Mouse (Mus musculus) layer of hippocampus, postnatal 14 days (tissue): ENCODE results near the gene Zbp1. TPM values are rescaled to one million over a fixed set of nuclear protein-coding genes. Genes with fewer than 3 reads are reported as not detected.

Experiments used
- DNase-seq, 2 experiments: peaks; one replicate each; pipeline ENCODE4 v3.0.0; 2021 to 2022; ENCODE audit warnings: low spot score in 2 of 2, mixed read lengths in 1 of 2
- long read RNA-seq, 2 experiments: library from polyadenylated mRNA; stranded (forward); transcript quantifications; one replicate each; pipeline ENCODE4 v2.0.0; 2021
- total RNA-seq, 2 experiments: library from RNA; stranded (reverse); gene quantifications; 2 replicates each; pipeline ENCODE4 v1.2.3; 2021

Gene Zbp1
- not detected for total RNA-seq
- long read RNA-seq, experiment 1 = 0 reads
- long read RNA-seq, experiment 2 = 0 reads

DNA sequence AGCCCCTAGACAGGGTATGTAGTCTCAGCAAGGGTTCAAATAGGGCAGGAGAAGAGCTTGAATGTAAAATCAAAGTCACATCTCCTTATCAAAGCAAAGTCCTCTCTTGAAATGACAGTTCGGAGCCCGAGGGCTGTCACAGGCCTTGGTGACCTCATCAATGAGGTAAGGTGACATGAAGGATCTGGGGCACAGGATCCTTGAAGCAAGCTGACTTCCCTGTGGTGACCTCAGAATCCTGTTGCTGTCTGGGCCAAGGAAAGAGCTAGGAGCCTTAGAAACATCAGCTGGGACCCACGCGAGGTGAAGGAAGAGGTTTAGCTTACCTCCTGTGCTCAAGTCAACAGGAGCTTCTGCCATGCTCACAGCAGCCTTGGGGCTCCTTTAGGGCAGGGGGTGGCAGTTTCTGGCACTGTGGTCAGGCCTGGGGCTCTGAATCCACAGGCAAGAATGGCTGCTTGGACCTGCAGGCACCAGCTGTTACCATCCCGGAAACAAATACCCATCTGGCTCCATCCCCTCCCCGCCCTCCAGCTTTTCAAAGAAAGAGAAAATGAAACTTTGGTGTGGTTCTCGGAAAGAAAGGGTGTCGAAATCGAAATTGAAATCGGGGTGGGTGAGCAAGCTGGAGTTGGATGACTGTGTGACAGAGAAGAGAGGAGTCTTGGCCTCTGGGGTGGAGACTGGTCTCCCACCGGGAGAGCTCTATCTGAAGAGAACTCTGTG, at the start of gene Zbp1:
TSS of gene Zbp1 (minus strand) at position 508 of the 726 bp plus-strand sequence.
- no peak for DNase-seq

DNA sequence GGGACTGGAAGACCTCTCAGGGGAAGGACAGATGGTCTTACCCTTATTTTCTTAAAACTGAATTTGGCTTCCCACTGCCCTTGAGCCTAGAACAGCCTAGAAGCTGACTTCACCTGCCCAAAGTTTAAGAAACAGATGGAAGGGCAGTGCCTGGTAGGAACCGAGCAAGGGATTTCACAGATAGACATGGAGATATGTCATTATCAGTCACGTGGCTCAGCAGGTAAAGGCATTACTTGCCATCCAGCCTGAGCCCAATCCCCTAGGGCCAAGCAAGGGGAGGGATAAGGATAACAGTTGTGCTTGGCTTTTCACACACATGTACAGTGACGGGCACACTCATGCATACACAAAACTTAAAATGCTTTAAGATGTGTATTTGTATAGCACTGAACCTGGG, 48.8 kb upstream of the Zbp1 start:
- no peak for DNase-seq

GRCm38 (mm10) chr2:173266349-173267112, 47.8 kb upstream of the Zbp1 start:
- no peak for DNase-seq

- no peak for DNase-seq
Measured at GRCm38 (mm10) chr2:173265468-173266265, 46.9 kb upstream of the Zbp1 start.

DNA sequence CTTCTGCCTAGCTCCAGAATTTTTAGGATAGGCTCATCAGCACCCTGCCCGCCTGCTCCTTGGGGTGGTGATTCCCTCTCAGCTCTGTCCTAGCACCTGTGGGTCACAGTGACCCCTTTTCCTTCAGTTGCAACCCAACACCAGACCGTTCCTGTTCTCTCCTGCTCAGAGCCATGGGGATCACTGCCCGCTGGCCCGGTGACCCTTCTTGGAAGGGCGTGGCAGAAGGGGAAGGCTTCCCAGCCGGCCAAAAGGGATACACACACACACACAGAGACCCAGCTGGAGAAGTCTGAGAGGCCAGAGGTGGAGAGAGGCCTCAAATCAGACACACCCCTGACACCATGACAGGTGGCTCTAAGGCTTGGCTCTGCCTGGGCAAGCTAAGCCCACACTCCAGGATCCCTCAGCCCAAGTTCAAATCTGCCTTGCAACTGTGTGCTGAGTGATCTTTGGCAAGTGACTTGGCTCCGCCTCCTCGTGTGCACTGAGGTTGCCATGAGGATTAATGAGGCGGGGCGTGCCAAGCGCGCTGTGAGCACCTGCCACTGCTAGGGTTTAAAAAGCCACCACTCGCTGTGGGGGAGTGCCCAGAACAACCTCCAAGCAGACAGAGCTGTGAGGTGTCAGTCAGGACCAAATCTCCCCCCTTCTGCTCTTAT, 45.9 kb upstream of the Zbp1 start:
- peak in 1 of 2 experiments; percentile 63 for DNase-seq

DNA sequence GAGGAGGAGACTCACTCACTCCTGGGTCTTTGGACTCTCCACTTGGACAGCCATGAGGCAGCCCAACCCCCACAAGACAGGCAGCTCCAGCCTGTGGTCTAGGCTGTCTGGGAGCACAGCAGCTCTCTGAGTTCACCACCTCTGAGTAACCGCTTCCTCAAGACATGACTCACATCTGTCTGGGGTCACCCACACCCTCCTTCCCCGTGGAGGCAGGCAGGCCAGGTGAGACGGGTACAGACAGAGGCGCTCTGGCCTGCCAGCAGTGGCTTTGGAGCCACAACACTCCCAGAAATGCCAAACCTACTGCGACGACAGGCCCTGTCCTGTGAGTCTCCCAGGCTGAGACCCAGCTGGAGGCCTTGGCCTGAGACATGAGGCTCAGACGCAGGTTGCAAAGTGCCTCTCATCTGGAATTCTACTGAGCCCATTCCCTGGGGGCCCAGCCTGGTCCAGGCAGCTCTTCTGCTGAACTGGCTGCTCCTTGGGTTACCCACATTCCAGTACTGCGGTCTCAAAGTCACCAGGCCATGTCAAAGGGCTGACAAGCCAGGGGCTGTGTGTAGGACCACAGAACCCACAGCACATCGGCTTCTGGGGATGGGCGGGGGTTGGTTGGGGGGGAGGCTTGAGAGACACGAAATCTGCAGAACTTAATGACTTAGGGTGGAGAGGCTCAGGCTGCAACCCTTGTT, 45.1 kb upstream of the Zbp1 start:
- DNase-seq = no peak

- DNase-seq = peak in 1 of 2 experiments; percentile 40
Measured at GRCm38 (mm10) chr2:173261497-173261896, 42.8 kb upstream of the Zbp1 start.

- no peak for DNase-seq
Measured at GRCm38 (mm10) chr2:173258459-173259091, 39.9 kb upstream of the Zbp1 start.

DNA sequence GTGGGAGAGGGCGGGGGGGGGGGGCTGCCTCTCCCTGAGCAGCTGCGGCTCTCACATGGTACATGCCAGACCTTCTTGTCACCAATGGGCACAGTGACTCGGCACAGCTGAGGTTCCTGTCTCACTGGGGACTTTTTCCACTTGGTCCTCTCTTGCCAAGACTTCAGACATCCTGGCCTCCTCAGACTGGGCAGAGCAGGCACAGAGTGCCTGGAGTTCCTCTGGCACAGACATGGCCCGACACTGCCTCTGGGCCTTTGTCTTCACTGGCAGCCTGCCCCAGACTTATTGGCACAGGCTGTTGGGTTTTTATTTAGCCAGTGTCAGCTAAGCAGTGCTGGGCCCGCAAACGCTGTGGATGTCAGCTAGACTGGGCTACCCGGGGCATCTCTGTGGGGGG, 38.9 kb upstream of the Zbp1 start:
- DNase-seq = peak; percentile 81 to 92

- DNase-seq = no peak
Measured at GRCm38 (mm10) chr2:173256552-173256949, 37.8 kb upstream of the Zbp1 start.

DNA sequence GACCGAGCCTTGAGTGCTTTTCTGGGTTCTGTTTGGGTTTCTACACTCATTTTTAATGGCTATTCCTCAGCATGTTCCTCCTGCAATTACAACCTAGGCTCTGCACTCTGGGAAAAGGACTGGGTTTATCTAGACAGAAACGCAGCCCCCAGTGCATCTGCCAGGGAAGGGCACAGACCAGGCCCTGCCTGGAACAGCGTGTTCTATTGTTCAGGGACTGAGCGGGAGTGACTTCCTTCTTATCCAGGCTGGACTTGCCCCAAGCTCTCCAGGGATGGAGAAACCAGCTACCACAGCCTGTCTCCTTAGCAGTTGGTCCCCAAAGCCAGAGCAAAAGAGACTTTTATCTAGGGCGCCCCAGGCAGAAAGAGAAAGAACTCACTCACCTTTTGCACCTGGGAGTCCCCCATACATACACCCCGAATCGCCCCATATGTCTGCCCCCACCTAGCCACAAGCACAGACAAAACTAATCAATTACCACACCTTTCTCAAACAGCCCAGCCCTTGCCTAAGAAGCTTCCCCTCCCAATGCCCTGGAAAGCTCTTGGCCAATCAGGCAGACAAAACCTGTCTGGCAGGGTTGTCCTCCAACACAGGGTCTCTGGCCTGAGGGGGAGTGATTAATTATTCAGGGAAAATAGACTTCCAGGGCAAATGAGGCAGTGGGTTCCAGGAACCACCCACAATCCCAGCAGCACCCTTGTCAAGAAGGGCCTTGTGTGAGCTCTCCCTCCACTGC, 37.3 kb upstream of the Zbp1 start:
- no peak for DNase-seq

GRCm38 (mm10) chr2:173253761-173254662, 35.3 kb upstream of the Zbp1 start:
- DNase-seq = no peak

DNA sequence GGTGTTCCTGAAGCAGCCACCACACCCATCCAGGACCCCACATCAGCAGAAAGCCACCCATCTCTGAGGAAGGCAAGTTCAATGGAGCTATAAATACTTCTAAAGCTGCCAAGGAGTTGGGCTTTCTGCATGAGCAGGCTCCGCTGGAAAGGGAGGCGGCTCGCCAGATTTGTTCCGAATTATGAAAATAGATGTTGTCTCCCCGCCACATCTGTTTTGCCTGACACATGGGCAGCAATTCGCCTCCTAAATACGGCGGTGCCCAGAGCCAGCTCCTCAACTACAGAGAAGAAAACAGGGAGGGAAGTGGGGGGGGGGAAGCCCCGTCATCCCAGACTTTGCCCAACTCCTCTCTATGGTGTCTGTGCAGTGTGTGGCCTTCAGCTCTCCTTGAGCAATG, 33.0 kb upstream of the Zbp1 start:
- no peak for DNase-seq

GRCm38 (mm10) chr2:173251133-173251532, 32.4 kb upstream of the Zbp1 start:
- no peak for DNase-seq

GRCm38 (mm10) chr2:173250411-173250810, 31.7 kb upstream of the Zbp1 start:
- DNase-seq = no peak

DNA sequence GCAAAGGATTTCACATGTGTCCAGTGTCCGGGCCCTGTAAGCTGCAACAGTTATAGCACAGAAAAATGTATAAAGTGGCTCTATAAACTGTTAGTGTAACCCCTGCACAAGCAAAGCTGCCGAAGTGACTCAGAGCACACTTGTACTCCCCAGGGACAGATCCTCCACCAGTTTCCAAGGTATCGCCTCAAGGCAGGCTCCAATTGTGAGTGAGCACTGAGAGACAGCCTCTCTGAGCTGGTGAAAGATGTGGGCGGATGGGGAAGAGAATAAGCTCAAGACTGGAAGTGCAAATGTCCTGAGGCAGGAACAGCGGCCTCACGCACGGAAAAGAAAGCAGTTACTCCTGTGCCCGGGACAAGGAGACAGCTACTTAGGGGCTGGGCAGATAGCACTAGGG, 31.2 kb upstream of the Zbp1 start:
- DNase-seq = no peak

GRCm38 (mm10) chr2:173249386-173249785, 30.7 kb upstream of the Zbp1 start:
- no peak for DNase-seq

DNA sequence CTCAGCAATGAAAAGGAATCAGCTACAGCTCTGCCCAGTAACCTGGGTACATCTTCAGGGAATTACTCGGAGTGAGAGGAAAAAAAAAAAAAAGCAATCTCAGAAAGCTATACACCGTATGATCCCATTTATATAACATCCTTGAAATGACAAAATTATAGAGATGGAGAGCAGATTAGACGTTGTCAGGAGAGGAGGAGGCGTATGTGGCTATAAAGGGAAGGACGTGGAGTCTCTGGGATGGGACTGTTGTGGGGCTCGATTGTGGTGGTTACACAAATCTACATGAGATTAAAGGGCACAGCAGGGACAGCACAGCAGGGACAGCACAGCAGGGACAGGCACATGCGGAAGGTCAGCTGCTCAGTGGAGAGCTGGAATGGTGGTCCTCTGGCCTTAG, 30.1 kb upstream of the Zbp1 start:
- no peak for DNase-seq
